Mouse (Mus musculus) right cerebral cortex, adult 18-20 months (tissue): ENCODE results near the gene Vmn1r226.

Experiments used
- DNase-seq: peaks from one replicate; pipeline ENCODE4 v3.0.0; 2022; ENCODE audit warnings: mixed read lengths

The Vmn1r226 gene

GRCm38 (mm10) chr17:20682543-20682942 is at the start of gene Vmn1r226:
Gene Vmn1r226, plus strand, starts transcription at chr17:20682843.
- DNase-seq, result no peak

- DNase-seq, result no peak
Observed at GRCm38 (mm10) chr17:20729543-20729942, 46.9 kb downstream of the Vmn1r226 start, which contains the start of gene Vmn1r227. Gene Vmn1r227, plus strand, starts transcription at chr17:20729843.
